Mouse (Mus musculus) bone marrow macrophage, adult 2 months (primary cell): ENCODE data around the gene Ell. TPM values are rescaled to one million over a fixed set of nuclear protein-coding genes. Genes with fewer than 3 reads are reported as not detected.

Experiments
- H3K27ac ChIP-seq: 2 replicates; pipeline ENCODE4 v1.5.1; 2012; ENCODE audit warnings: low read depth, low read length; ENCODE audit not compliant: insufficient read depth
- H3K4me1 ChIP-seq: 2 replicates; pipeline ENCODE4 v1.6.1; 2012; ENCODE audit warnings: low read length; ENCODE audit not compliant: control insufficient read depth, insufficient read depth
- H3K4me3 ChIP-seq: 2 replicates; pipeline ENCODE4 v1.5.1; 2012; ENCODE audit warnings: mild to moderate bottlenecking, low read length, moderate library complexity; ENCODE audit not compliant: insufficient read depth
- CTCF ChIP-seq: IDR thresholded peaks from 2 replicates; pipeline ENCODE4 v1.5.1; 2012; ENCODE audit warnings: low read depth, mild to moderate bottlenecking, low read length, moderate library complexity
- POLR2A ChIP-seq: IDR thresholded peaks from 2 replicates; pipeline ENCODE4 v1.6.1; 2012; ENCODE audit warnings: mild to moderate bottlenecking, low read depth, low read length, borderline replicate concordance
- polyA plus RNA-seq: library from polyadenylated mRNA; stranded (reverse); fragments of >200 nt; gene quantifications from 2 replicates; pipeline ENCODE4 v1.2.4, GENCODE M21; 2012; ENCODE audit not compliant: missing spikeins, insufficient read depth, insufficient read length

Ell gene
- polyA plus RNA-seq, 1 experiment, result 17.1 TPM

GRCm38 (mm10) chr8:70507027-70507393, 32.2 kb upstream of the Ell start:
- H3K27ac ChIP-seq, result peak overlapping the region; percentile 21; the same call in 1 of the 2 replicates

DNA sequence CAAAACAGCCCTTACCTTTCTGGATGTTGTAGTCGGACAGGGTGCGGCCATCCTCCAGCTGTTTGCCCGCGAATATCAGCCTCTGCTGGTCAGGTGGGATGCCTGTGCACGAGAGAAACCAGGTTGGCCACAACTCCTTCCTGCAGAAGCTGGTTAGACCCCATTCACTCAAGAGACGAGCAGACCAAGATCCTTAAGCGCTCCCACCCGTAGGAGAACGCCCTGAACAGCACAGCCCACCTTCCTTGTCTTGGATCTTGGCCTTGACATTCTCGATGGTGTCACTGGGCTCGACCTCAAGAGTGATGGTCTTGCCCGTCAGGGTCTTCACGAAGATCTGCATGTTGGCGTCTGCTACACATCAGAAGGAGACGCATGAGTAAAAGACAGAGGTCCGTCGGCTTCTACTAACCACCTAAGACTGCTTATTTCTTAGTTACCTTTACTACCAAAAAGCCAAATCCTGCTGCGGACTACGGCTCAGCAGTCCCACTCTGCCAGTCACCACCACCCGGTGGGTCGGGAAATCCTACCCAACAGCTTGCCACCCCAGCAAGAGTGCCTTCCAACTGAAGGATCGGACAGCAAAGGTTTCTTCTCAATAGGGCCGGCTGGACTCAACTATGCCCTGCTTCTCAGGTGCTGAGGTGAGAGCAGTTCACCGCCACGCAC, 29.8 kb upstream of the Ell start:
- TF ChIP-seq POLR2A (no peak), CTCF (no peak)
- Histone ChIP-seq H3K4me3 (peak overlapping the region; percentile 97), H3K4me1 (peaks cover 23% of the 10 kb centered on the region), H3K27ac (peak overlapping the region; percentile 61)

More at GRCm38 (mm10) chr8:70507027-70507393, 32.2 kb upstream of the Ell start:
- Histone ChIP-seq H3K4me3 (no peak overlapping the region), H3K4me1 (peaks cover 7% of the 10 kb centered on the region)
- no peak for TF ChIP-seq POLR2A
- TF ChIP-seq CTCF, result no peak

GRCm38 (mm10) chr8:70510228-70510915, 28.9 kb upstream of the Ell start, which contains the start of gene Uba52:
Uba52 (minus strand) TSS chr8:70510801.
- TF ChIP-seq CTCF, result no peak
- TF ChIP-seq POLR2A, result peak; percentile 23; the same call in 1 of the 2 replicates
- H3K4me1 ChIP-seq, result peaks cover 23% of the 10 kb centered on the region

DNA sequence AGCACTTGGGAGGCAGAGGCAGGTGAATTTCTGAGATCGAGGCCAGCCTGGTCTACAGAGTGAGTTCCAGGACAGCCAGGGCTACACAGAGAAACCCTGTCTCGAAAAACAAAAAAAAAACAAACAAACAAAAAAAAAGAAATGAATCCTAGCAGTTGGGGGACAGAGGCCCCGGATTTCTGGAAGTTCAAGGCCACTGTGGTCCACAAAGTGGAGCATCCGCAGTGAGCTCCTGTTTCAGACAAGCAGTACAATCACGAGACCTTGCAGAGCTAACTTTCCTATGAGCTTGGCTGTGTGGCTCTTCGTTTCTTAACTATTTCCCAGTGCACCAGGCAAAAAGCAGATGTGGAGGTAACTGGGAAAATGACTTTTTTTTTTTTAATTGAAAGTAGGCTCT, 28.1 kb upstream of the Ell start:
- Histone ChIP-seq H3K4me3 (peak overlapping the region; percentile 97), H3K4me1 (peaks cover 23% of the 10 kb centered on the region), H3K27ac (peak overlapping the region; percentile 94)

More at GRCm38 (mm10) chr8:70510228-70510915, 28.9 kb upstream of the Ell start, which contains the start of gene Uba52:
- Histone ChIP-seq H3K4me3 (peak within 1 kb of the TSS; percentile 97), H3K27ac (peak within 1 kb of the TSS; percentile 94)

DNA sequence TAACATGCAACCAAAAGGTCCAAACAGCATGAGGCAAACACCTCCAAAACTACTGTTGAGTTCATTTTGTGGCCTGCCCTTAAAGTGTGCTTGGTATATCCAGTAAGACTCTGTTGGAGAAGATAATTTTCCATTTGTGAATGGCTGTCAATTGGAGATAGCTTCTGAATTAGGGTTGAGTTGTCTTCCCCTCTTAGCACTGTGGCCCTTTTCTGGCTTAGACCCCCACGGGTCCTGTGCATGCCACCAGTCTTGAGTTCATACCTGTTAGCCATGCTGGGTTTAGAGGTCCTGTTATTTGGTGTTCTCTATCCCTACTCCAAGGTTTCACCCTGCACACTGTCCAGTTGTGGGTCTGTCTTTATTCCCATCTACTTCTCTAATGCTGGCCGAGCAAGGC, 27.5 kb upstream of the Ell start:
- Histone ChIP-seq H3K4me1 (peaks cover 23% of the 10 kb centered on the region), H3K4me3 (peak overlapping the region; percentile 97), H3K27ac (peak overlapping the region; percentile 94)
- no peak for TF ChIP-seq CTCF
- TF ChIP-seq POLR2A, result no peak

DNA sequence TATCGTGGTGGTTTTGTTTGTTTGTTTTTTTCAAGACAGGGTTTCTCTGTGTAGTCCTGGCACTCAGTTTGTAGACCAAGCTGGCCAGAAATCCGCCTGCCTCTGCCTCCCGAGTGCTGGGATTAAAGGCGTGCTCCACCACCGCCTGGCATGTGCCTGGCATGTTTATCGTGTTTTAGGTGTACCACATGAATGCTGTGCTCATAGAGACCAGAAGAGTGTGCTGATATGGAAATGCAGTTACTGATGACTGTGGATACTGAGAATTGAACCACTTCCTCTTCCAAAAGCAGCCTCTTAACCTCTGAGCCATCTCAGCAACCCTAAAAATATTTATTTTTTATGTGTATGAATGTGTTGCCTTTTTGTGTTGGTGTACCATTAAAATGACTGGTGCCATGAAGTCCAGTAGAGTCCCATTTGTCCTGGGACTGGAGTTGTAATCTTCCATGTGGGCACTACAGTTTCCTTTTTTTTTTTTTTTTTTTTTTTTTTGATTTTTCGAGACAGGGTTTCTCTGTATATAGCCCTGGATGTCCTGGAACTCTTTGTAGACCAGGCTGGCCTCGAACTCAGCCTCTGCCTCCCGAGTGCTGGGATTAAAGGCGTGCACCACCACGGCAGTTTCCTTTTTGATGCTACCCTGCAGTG, 26.9 kb upstream of the Ell start:
- TF ChIP-seq POLR2A, result no peak
- no peak for TF ChIP-seq CTCF
- Histone ChIP-seq H3K4me3 (peak overlapping the region; percentile 97; the same call in 1 of the 2 replicates), H3K4me1 (peaks cover 23% of the 10 kb centered on the region), H3K27ac (peak overlapping the region; percentile 94)

- H3K27ac ChIP-seq, result no peak overlapping the region
- no peak overlapping the region for H3K4me3 ChIP-seq
- peaks cover 23% of the 10 kb centered on the region for H3K4me1 ChIP-seq
- no peak for TF ChIP-seq CTCF
- TF ChIP-seq POLR2A, result no peak
Observed at GRCm38 (mm10) chr8:70513441-70513840, 25.8 kb upstream of the Ell start.

- Histone ChIP-seq H3K4me1 (peaks cover 16% of the 10 kb centered on the region), H3K27ac (no peak overlapping the region), H3K4me3 (no peak overlapping the region)
- TF ChIP-seq POLR2A (no peak), CTCF (no peak)
Observed at GRCm38 (mm10) chr8:70517940-70518643, 21.2 kb upstream of the Ell start.

- Histone ChIP-seq H3K27ac (no peak overlapping the region), H3K4me3 (no peak overlapping the region), H3K4me1 (peaks cover 15% of the 10 kb centered on the region)
- no peak for TF ChIP-seq CTCF
- no peak for TF ChIP-seq POLR2A
Observed at GRCm38 (mm10) chr8:70519043-70519442, 20.2 kb upstream of the Ell start.
